Mouse (Mus musculus) limb, embryonic 15.5 days (tissue): ENCODE data around the gene Mad1l1. TPM values are rescaled to one million over a fixed set of nuclear protein-coding genes. Genes with fewer than 3 reads are reported as not detected.

Source experiments
- ATAC-seq: fragments of 200-750 bp; cut with Nextera tagmentation; 2 replicates; pipeline ENCODE4 v1.8.0; 2017; ENCODE audit warnings: low read depth, moderate TSS enrichment; ENCODE audit not compliant: insufficient number of reproducible peaks, low FRiP score, low TSS enrichment
- H3K27ac ChIP-seq: fragments of 300-500 bp; sonication (generic); 2 replicates; pipeline ENCODE4 v1.5.1; 2015; ENCODE audit warnings: moderate library complexity, mild to moderate bottlenecking, inconsistent platforms
- H3K27me3 ChIP-seq: fragments of 300-500 bp; sonication (generic); 2 replicates; pipeline ENCODE4 v1.6.1; 2015; ENCODE audit warnings: inconsistent platforms
- H3K36me3 ChIP-seq: fragments of 300-500 bp; sonication (generic); 2 replicates; pipeline ENCODE4 v1.6.1; 2015; ENCODE audit warnings: inconsistent platforms
- H3K4me1 ChIP-seq: fragments of 300-500 bp; sonication (generic); 2 replicates; pipeline ENCODE4 v1.6.1; 2015; ENCODE audit warnings: inconsistent platforms
- H3K4me2 ChIP-seq: fragments of 300-500 bp; sonication (generic); 2 replicates; pipeline ENCODE4 v1.6.1; 2015; ENCODE audit warnings: mild to moderate bottlenecking, inconsistent platforms
- H3K4me3 ChIP-seq: fragments of 300-500 bp; sonication (generic); 2 replicates; pipeline ENCODE4 v1.5.1; 2015; ENCODE audit warnings: mild to moderate bottlenecking, inconsistent platforms
- H3K9ac ChIP-seq: fragments of 300-500 bp; sonication (generic); 2 replicates; pipeline ENCODE4 v1.6.1; 2015; ENCODE audit warnings: inconsistent platforms
- H3K9me3 ChIP-seq: fragments of 300-500 bp; sonication (generic); 2 replicates; pipeline ENCODE4 v1.6.1; 2016; ENCODE audit warnings: inconsistent platforms
- WGBS: fragments of 180-500 bp; shearing (Covaris S2); methylation state at CpG from one replicate; pipeline ENCODE4 v1.1.7; 2015; 5-methylcytosine and 5-hydroxymethylcytosine counted together
- polyA plus RNA-seq: library from polyadenylated mRNA; unstranded; fragments of >200 nt; fragmentation: Nextera tagmentation; extraction: Ambion mirVana; gene quantifications from 2 replicates; pipeline ENCODE4 v1.2.1, GENCODE M21; 2015

Gene Mad1l1
- polyA plus RNA-seq, 1 experiment from 2014 or later: 42.9 TPM

- H3K36me3 ChIP-seq: peaks cover 18% of the 10 kb centered on the region
- H3K4me2 ChIP-seq: no peak overlapping the region
- no peak for ATAC-seq
Measured at GRCm38 (mm10) chr5:140089263-140089662, 232.1 kb downstream of the Mad1l1 start.

GRCm38 (mm10) chr5:140087242-140087641 is 234.1 kb downstream of the Mad1l1 start:
- Histone ChIP-seq H3K36me3 (peaks cover 15% of the 10 kb centered on the region), H3K4me1 (peaks cover 24% of the 10 kb centered on the region), H3K9me3 (no peaks in the 10 kb centered on the region), H3K4me2 (no peak overlapping the region), H3K27ac (no peak overlapping the region), H3K27me3 (no peaks in the 10 kb centered on the region), H3K4me3 (no peak overlapping the region), H3K9ac (no peak overlapping the region)
- WGBS: 91% methylated on average over 7 of the region's 7 CpGs
- ATAC-seq: no peak

More at GRCm38 (mm10) chr5:140089263-140089662, 232.1 kb downstream of the Mad1l1 start:
- H3K9ac ChIP-seq: no peak overlapping the region
- no peak overlapping the region for H3K4me3 ChIP-seq
- no peaks in the 10 kb centered on the region for H3K27me3 ChIP-seq
- no peaks in the 10 kb centered on the region for H3K9me3 ChIP-seq
- no peak overlapping the region for H3K27ac ChIP-seq
- H3K4me1 ChIP-seq: peaks cover 13% of the 10 kb centered on the region

- Histone ChIP-seq H3K9ac (no peak overlapping the region), H3K27ac (no peak overlapping the region), H3K4me3 (no peak overlapping the region), H3K4me1 (peaks cover 18% of the 10 kb centered on the region), H3K9me3 (no peaks in the 10 kb centered on the region), H3K36me3 (peaks cover 18% of the 10 kb centered on the region), H3K27me3 (no peaks in the 10 kb centered on the region), H3K4me2 (no peak overlapping the region)
- no peak for ATAC-seq
- WGBS: 88% methylated on average over 6 of the region's 6 CpGs
Measured at GRCm38 (mm10) chr5:140084341-140084740, 237.0 kb downstream of the Mad1l1 start.

DNA sequence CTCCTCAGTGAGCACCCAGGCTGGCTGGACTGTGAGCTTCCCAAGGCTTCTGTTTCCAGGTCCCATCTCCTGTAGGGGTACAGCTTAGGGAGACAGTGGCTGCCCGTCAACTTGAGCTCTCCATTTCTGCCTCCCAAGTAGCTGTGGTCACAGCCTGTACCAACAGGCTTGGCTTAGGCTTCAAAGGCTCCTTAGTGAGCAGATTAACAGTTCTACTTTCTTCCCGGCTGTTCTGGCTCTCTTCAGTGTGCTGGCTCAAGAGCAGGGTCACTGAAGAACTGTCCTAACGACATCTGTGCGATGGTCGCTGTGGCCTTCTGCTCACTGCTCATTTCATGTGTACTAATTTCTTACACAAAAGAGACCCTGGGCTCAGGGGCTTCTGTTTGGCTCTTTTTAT is 237.4 kb downstream of the Mad1l1 start:
- Histone ChIP-seq H3K27ac (no peak overlapping the region), H3K4me3 (no peak overlapping the region), H3K36me3 (peaks cover 18% of the 10 kb centered on the region), H3K4me2 (no peak overlapping the region), H3K9ac (no peak overlapping the region), H3K27me3 (no peaks in the 10 kb centered on the region), H3K9me3 (no peaks in the 10 kb centered on the region), H3K4me1 (peaks cover 21% of the 10 kb centered on the region)
- no peak for ATAC-seq
- 65% methylated on average over 5 of the region's 5 CpGs for WGBS

GRCm38 (mm10) chr5:140082204-140082812 is 239.0 kb downstream of the Mad1l1 start:
- ATAC-seq: peak; percentile 46; the same call in 1 of the 2 replicates
- 0 out of 2 replicates have a peak overlapping the region, but pooled peaks have one; percentile 33 for H3K27ac ChIP-seq

DNA sequence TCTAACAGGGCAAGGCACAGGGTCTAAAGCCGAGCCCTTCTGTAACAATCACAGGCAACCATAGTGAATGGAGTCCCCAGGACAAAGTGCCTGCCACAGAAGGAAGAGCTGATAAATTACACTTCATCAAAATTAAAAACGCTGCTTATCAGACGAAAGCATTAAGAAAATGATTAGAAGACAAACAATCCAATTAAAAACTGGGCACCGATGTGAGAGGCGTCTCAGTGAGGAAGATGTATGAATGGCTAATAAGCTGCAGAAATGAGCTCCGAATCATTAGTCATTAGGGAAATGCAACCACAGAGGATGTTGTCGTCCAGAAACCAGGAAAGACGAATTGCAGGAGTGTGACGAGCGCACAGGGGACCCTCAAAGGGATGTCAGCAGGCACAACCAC is 240.3 kb downstream of the Mad1l1 start:
- Histone ChIP-seq H3K27me3 (no peaks in the 10 kb centered on the region), H3K36me3 (0 out of 2 replicates have a peak, but pooled peaks cover 3% of the 10 kb centered on the region), H3K4me2 (no peak overlapping the region), H3K9ac (no peak overlapping the region), H3K4me1 (peaks cover 21% of the 10 kb centered on the region), H3K4me3 (no peak overlapping the region), H3K27ac (no peak overlapping the region), H3K9me3 (no peaks in the 10 kb centered on the region)
- ATAC-seq: no peak
- WGBS: 80% methylated on average over 10 of the region's 10 CpGs

More at GRCm38 (mm10) chr5:140082204-140082812, 239.0 kb downstream of the Mad1l1 start:
- 24% methylated on average over 11 of the region's 11 CpGs for WGBS
- Histone ChIP-seq H3K4me1 (peaks cover 21% of the 10 kb centered on the region), H3K36me3 (0 out of 2 replicates have a peak, but pooled peaks cover 8% of the 10 kb centered on the region), H3K9ac (no peak overlapping the region), H3K4me2 (no peak overlapping the region), H3K9me3 (no peaks in the 10 kb centered on the region), H3K27me3 (no peaks in the 10 kb centered on the region), H3K4me3 (no peak overlapping the region)

GRCm38 (mm10) chr5:140079511-140079910 is 241.8 kb downstream of the Mad1l1 start:
- no peak overlapping the region for H3K4me3 ChIP-seq
- H3K9me3 ChIP-seq: no peaks in the 10 kb centered on the region
- H3K9ac ChIP-seq: no peak overlapping the region
- H3K4me1 ChIP-seq: peaks cover 21% of the 10 kb centered on the region
- WGBS: 97% methylated on average over 4 of the region's 4 CpGs
- no peak overlapping the region for H3K4me2 ChIP-seq
- no peak overlapping the region for H3K27ac ChIP-seq
- 0 out of 2 replicates have a peak, but pooled peaks cover 3% of the 10 kb centered on the region for H3K36me3 ChIP-seq
- H3K27me3 ChIP-seq: no peaks in the 10 kb centered on the region
- no peak for ATAC-seq

- 51% methylated on average over 3 of the region's 3 CpGs for WGBS
- Histone ChIP-seq H3K9me3 (no peaks in the 10 kb centered on the region), H3K4me3 (no peak overlapping the region), H3K36me3 (0 out of 2 replicates have a peak, but pooled peaks cover 3% of the 10 kb centered on the region), H3K9ac (no peak overlapping the region), H3K4me2 (no peak overlapping the region), H3K27me3 (no peaks in the 10 kb centered on the region), H3K27ac (0 out of 2 replicates have a peak overlapping the region, but pooled peaks have one; percentile 33), H3K4me1 (peaks cover 28% of the 10 kb centered on the region)
- ATAC-seq: no peak
Measured at GRCm38 (mm10) chr5:140078406-140078805, 242.9 kb downstream of the Mad1l1 start.

GRCm38 (mm10) chr5:140076438-140076837 is 244.9 kb downstream of the Mad1l1 start:
- no peak for ATAC-seq
- Histone ChIP-seq H3K4me2 (no peak overlapping the region), H3K36me3 (no peaks in the 10 kb centered on the region; the same call in 1 of the 2 replicates), H3K4me1 (peaks cover 10% of the 10 kb centered on the region), H3K9ac (no peak overlapping the region), H3K27me3 (no peaks in the 10 kb centered on the region), H3K27ac (no peak overlapping the region), H3K9me3 (no peaks in the 10 kb centered on the region), H3K4me3 (no peak overlapping the region)
- WGBS: 78% methylated on average over 2 of the region's 2 CpGs

DNA sequence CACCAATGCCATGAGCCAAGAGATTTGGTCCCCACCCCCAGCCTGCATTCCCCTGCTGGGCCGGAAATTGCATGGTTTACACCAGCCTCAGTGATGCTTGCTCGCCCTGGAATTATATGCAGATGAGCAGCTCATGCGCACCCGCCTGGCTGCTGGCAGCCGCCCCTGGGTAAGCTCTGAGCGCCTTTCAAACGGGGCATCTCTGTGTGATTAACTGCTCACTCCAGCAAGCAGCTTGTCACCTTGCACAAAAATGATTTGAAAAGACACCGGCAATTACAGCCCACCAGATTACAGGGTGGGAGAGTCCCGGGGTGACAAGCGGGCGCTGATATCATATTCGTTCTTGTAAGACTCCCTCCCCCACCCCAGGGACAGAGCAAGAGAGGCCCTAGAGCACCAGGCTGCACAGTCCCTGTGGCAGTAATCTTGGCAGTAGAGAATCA is 247.7 kb downstream of the Mad1l1 start:
- Histone ChIP-seq H3K4me3 (no peak overlapping the region), H3K36me3 (no peaks in the 10 kb centered on the region; the same call in 1 of the 2 replicates), H3K27ac (no peak overlapping the region), H3K4me2 (no peak overlapping the region), H3K27me3 (no peaks in the 10 kb centered on the region), H3K9me3 (no peaks in the 10 kb centered on the region), H3K9ac (no peak overlapping the region), H3K4me1 (peaks cover 8% of the 10 kb centered on the region)
- 37% methylated on average over 12 of the region's 12 CpGs for WGBS
- ATAC-seq: no peak

DNA sequence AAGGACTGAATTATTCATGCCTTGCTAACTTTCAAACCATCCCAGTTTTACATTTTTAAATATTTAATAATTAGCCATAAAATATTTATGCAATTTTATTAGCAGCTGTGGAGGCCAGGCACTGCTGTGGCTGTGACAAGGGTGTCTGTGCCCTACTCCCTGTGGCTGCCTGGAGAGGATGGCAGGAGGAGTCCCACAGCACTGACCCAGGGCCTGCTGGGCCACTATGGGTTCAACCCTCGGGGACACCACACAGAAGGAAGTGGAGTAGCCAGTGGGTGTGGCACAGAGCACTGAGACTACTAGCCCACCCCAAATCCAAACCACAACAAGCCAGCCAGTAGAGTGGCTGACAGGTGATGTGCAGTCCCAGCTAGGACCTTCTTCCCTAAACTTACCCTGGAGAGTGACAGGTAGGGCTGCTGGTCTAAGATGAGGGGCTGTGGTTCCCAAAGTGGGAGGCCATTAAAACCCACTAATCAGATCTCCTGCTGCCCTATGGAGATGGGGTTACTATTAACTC is 248.1 kb downstream of the Mad1l1 start:
- Histone ChIP-seq H3K27ac (no peak overlapping the region), H3K4me1 (peaks cover 11% of the 10 kb centered on the region), H3K4me2 (no peak overlapping the region), H3K27me3 (no peaks in the 10 kb centered on the region), H3K9ac (no peak overlapping the region), H3K36me3 (no peaks in the 10 kb centered on the region; the same call in 1 of the 2 replicates), H3K4me3 (no peak overlapping the region), H3K9me3 (no peaks in the 10 kb centered on the region)
- ATAC-seq: no peak
- 47% methylated on average over 1 of the region's 1 CpGs for WGBS

DNA sequence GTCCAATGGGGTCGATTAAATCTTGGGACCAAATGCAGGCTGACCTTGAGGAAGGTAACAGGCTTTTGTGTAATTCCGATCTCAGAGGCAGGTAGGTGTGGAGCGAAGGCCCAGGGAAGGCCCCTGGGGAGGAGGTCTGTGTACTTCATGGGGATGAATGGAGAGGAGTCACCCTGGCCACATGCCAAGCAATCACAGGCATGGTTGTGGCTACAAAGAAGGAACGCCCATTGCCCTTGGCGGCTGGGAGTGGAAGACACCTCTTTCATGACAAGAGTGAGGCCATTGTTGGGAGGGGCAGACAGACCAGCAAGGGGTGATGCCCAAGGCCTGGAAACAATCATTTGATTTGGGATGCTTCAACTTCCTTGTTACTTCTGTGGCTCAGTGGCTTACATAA is 252.8 kb downstream of the Mad1l1 start:
- no peak for ATAC-seq
- WGBS: 82% methylated on average over 5 of the region's 5 CpGs
- H3K4me3 ChIP-seq: no peak overlapping the region
- peaks cover 8% of the 10 kb centered on the region for H3K36me3 ChIP-seq
- no peak overlapping the region for H3K4me2 ChIP-seq
- H3K27me3 ChIP-seq: no peaks in the 10 kb centered on the region
- H3K9ac ChIP-seq: no peak overlapping the region
- H3K9me3 ChIP-seq: no peaks in the 10 kb centered on the region
- H3K27ac ChIP-seq: no peak overlapping the region
- H3K4me1 ChIP-seq: peaks cover 18% of the 10 kb centered on the region; the same call in 1 of the 2 replicates
